Mouse (Mus musculus) spleen, postnatal 36 days (tissue): ENCODE data around the gene Clca4a.
"Not testable (repeated sequence)": the region's sequence is repeated elsewhere in the genome, so short reads cannot be mapped to it uniquely, and the experiment has no call there.

Experiments used
- DNase-seq, 2 experiments: peaks; one replicate each; pipeline ENCODE4 v3.0.0; 2022; ENCODE audit warnings: low spot score in 2 of 2, mixed read lengths in 1 of 2

Gene Clca4a

GRCm38 (mm10) chr3:144974945-144975344 is at the start of gene Clca4a:
Clca4a (minus strand) TSS chr3:144975045.
- DNase-seq: no peak

DNA sequence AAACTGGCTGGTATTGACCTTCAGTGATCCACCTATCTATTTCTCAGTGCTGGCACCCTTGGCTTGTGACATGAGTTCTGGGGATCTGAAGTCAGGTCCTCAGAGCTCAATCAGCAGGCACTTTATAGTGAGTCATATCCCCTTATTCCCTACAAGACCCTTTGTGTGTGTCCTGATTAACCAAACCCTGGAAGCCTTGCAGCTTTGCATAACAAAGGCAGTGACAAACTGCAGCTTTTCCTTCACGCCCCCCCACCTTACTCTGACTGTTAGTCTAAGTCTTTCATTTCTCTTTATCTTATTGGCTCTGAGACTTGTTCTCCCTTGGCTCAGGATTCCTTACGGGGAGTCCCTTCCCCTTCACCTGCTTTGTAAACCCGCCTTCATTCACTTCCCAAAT is 43.0 kb upstream of the Clca4a start:
- no peak for DNase-seq

DNA sequence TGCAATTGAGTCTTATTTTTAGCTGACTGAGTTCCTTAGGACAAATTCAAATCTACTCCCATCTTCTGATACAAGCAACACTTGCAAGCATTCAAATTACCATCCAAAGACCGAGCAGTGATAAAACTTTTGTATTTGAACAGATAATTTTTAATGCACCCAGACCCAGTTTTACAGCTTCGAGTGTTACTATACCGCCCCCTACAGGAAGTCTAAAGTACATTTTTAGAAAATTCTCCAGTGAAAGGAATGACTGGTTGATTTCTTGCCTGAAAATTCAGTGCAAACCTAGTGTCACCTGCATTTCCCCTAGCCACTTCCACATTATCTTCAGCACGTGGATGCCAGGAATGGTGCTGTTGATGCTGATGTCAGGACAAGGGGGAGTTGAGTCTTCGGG is 29.6 kb upstream of the Clca4a start:
- no peak for DNase-seq

DNA sequence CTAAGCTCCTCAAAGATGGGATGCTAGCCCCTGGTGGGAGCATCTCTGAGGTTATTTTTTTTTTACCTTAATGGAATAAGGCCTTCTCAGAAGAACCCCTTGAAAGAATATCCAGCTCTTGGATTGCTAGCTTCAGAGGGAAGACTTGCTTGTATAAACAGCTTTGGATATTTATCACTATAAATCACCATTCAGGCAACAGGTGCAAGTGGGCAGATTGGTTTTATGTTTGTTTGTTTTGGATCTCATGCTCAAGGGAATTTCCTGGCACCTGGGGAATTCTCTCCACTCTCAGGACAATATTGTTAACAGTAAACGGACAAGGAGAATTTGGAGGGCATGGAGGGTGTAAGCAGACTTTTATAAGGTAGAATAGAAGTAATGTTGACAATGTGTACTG is 26.1 kb upstream of the Clca4a start:
- DNase-seq: no peak

DNA sequence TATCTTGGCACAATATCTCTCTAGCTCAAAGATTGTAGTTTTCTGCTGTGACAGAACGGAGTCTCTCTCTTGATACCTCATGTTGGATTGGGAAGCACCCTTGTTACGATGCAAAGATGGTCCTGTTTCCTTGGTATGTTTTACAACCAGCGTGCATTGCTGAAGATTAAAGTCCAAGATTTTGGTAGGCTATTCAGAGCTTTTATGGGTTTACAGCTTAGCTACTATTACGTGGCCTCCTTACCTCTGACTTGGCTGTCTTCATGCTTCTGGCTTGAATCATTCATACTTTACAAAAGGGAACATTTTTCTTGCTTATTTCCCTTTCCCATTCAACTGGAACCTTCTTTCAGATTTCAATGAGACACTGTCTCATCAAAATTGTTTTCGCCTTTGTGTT is 18.2 kb upstream of the Clca4a start:
- DNase-seq: no peak

DNA sequence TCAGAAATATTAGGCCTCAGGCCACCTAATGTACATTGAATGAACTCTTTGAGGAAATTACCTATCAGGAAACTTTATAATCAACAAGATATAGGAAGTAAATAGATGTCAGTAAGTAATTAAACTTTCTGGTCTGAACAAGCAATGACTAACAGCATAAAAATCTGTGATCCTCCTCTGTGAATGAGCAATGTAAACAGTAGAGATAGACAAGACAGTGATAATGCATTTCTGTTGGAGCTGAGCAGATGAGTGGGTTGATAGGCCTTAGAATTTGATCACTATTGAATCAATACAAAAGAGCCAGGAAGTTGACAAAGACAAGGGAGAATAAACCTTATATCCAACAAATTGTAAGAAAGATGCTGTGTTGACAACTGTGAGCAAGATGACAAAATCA is 17.8 kb upstream of the Clca4a start:
- DNase-seq: no peak

DNA sequence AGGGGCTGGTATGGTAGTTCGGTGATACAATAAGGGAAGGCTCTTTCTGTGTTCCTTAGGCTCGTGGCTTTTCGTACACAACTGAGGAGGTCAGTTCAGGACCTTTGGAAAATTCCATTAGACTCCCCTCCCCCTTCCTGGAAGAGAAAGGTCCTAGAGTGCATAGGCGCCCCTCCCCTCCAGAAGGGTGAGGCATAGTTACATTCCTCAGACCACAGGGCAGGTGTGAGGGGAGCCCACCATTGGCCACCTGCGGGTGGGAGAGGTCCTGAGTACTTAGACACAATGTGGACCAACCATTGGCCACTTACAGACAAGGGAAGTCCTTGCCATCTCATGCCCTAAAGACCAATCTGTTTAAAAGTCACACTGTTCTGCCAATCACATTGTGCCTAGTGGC is 11.0 kb upstream of the Clca4a start:
- DNase-seq: no peak

DNA sequence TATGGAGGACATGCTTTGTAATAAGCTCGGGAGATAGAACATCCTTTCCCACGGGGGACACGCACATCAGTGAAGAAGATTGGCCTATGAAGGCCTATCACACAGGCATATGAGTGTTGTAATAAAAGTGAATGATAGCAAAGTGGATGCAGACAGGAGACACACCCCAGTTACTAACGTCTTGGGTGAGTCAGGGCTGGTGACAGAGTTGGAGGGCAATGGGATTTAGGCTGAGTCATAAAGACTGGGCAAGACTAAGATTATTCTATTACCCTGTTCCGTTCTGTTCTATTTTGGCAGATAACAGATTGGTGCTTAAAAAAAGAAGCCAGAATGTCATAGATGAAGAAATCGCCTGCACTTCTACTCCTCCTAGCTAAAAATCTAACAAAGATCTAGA is 5.7 kb upstream of the Clca4a start:
- no peak for DNase-seq

GRCm38 (mm10) chr3:144977631-144978030 is 2.8 kb upstream of the Clca4a start:
- no peak for DNase-seq

DNA sequence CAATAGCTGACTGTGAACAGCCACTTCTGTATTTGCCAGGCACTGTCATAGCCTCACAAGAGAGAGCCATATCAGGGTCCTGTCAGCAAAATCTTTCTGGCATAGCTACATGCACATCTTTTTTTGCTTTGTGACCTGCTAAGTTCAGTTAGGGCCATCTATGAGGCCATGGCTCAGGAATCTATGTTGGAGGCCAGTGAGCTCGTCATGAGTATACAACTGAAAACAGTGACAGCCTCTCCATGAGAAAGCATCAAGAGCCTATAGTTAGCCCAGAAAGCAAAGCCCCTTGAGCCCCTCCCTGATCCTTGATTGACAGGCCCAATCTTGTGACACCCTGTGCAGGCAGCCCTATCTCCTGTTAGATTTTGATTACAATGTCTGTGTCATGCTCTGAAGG is 1.2 kb upstream of the Clca4a start:
- DNase-seq: no peak

GRCm38 (mm10) chr3:144971553-144972270 is 3.1 kb downstream of the Clca4a start:
- DNase-seq: no peak

GRCm38 (mm10) chr3:144969755-144970154 is 5.1 kb downstream of the Clca4a start:
- no peak for DNase-seq

DNA sequence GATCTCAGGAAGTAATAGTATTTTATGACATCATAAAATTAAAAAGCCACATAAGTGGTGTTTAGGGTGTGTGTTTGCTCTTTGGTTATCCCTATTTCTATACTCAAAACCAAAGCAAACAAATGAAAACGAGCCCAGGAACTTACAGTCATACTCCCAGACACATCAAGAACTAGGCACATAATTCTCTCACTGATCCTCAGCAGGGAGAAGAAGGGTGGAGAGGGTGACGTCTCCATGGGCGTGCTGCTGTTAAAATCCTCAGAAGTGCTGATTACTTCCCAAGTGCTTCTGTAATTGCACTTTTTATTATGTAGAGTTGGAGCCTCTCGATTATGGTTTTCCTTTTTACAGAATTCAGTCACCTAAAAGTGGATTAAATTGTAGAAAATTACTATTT is 8.8 kb downstream of the Clca4a start:
- no peak for DNase-seq

GRCm38 (mm10) chr3:144950829-144951228 is 24.0 kb downstream of the Clca4a start:
- no peak for DNase-seq

GRCm38 (mm10) chr3:144947376-144947775 is 27.5 kb downstream of the Clca4a start:
- DNase-seq: not testable (repeated sequence)

- DNase-seq: not testable (repeated sequence)
Measured at GRCm38 (mm10) chr3:144933625-144934024, 41.2 kb downstream of the Clca4a start.

DNA sequence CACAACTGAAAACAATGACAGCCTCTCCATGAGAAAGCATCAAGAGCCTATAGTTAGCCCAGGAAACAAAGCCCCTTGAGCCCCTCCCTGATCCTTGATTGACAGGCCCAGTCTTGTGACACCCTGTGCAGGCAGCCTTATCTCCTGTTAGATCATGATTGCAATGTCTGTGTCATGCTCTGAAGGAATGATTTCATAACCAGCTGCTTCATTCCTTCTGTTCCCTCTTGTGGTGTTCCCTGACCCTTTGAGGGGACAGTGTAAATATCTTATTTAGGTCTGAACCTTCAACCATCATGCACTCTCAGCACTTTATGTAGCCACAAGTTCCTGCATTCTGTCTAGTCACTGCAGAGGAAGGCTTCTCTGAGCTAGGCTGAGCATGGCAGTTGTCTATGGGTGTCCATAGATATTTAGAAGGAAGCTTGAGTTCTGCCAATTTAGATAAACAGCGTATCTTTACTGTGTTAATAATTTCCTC is 41.8 kb downstream of the Clca4a start:
- no peak for DNase-seq

- no peak for DNase-seq
Measured at GRCm38 (mm10) chr3:144932335-144932734, 42.5 kb downstream of the Clca4a start, which contains the start of gene Clca4b. Clca4b (minus strand) TSS chr3:144932529.

DNA sequence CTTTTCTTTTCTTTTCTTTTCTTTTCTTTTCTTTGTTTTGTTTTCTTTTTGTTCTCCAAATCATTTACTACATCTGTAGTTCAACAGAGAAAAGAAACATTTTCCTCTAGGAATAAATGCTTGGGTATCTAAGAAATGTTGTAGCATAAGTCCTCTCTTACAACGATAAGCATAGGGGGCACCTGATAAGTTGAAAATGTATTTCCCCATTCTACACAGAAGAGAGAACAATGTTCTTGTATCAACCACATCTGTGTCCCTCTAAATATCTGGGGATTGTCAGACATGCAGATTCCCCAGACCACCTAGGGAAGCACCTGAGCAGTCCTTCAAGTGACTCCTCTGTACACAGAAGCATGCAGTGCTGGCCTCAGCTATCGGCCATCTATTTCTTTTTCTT is 60.8 kb downstream of the Clca4a start:
- DNase-seq: no peak
